Mouse (Mus musculus) right cerebral cortex, postnatal 25 days (tissue): Measurements from ENCODE around the gene Igsf8.
A peak's percentile ranks its signal among the peaks of the same experiment; 100 is the strongest.

ENCODE experiments used
- DNase-seq: peaks from one replicate; pipeline ENCODE4 v3.0.0; 2022

Igsf8 gene

GRCm38 (mm10) chr1:172325680-172326535, 64.5 kb downstream of the Igsf8 start:
- DNase-seq: peak; percentile 77

GRCm38 (mm10) chr1:172326684-172327083, 65.2 kb downstream of the Igsf8 start:
- DNase-seq: no peak

- peak; percentile 61 for DNase-seq
Observed at GRCm38 (mm10) chr1:172327206-172328001, 66.0 kb downstream of the Igsf8 start.

- no peak for DNase-seq
Observed at GRCm38 (mm10) chr1:172328041-172328440, 66.6 kb downstream of the Igsf8 start.

- DNase-seq: no peak
Observed at GRCm38 (mm10) chr1:172328461-172328860, 67.0 kb downstream of the Igsf8 start.

GRCm38 (mm10) chr1:172329131-172329530, 67.7 kb downstream of the Igsf8 start, which contains the start of gene Kcnj9:
Gene Kcnj9 (minus strand): TSS chr1:172329318.
- DNase-seq: peak; percentile 83

GRCm38 (mm10) chr1:172329616-172330015, 68.2 kb downstream of the Igsf8 start:
- DNase-seq: no peak

GRCm38 (mm10) chr1:172331422-172331947, 70.0 kb downstream of the Igsf8 start:
- DNase-seq: peak; percentile 48

GRCm38 (mm10) chr1:172332925-172333324, 71.5 kb downstream of the Igsf8 start:
- DNase-seq: no peak

- no peak for DNase-seq
Observed at GRCm38 (mm10) chr1:172333512-172333911, 72.1 kb downstream of the Igsf8 start.

GRCm38 (mm10) chr1:172335804-172336203, 74.4 kb downstream of the Igsf8 start:
- no peak for DNase-seq

GRCm38 (mm10) chr1:172337411-172338185, 76.2 kb downstream of the Igsf8 start:
- no peak for DNase-seq

GRCm38 (mm10) chr1:172340729-172341321, 79.4 kb downstream of the Igsf8 start, which contains the start of gene Kcnj10:
Gene Kcnj10 (plus strand): TSS chr1:172341210.
- DNase-seq: peak; percentile 73

- no peak for DNase-seq
Observed at GRCm38 (mm10) chr1:172341386-172341785, 79.9 kb downstream of the Igsf8 start.

- DNase-seq: peak; percentile 55
Observed at GRCm38 (mm10) chr1:172342729-172343128, 81.3 kb downstream of the Igsf8 start.

GRCm38 (mm10) chr1:172343914-172344313, 82.5 kb downstream of the Igsf8 start:
- no peak for DNase-seq

GRCm38 (mm10) chr1:172344820-172345219, 83.4 kb downstream of the Igsf8 start:
- DNase-seq: no peak

- DNase-seq: no peak
Observed at GRCm38 (mm10) chr1:172346707-172347106, 85.3 kb downstream of the Igsf8 start.

GRCm38 (mm10) chr1:172347382-172347781, 85.9 kb downstream of the Igsf8 start:
- DNase-seq: no peak

GRCm38 (mm10) chr1:172349504-172349903, 88.1 kb downstream of the Igsf8 start:
- DNase-seq: no peak

GRCm38 (mm10) chr1:172349916-172350812, 88.7 kb downstream of the Igsf8 start:
- peak; percentile 61 for DNase-seq
